9 mouse cellular contexts compared by ENCODE assay signal in the genomic region with DNA sequence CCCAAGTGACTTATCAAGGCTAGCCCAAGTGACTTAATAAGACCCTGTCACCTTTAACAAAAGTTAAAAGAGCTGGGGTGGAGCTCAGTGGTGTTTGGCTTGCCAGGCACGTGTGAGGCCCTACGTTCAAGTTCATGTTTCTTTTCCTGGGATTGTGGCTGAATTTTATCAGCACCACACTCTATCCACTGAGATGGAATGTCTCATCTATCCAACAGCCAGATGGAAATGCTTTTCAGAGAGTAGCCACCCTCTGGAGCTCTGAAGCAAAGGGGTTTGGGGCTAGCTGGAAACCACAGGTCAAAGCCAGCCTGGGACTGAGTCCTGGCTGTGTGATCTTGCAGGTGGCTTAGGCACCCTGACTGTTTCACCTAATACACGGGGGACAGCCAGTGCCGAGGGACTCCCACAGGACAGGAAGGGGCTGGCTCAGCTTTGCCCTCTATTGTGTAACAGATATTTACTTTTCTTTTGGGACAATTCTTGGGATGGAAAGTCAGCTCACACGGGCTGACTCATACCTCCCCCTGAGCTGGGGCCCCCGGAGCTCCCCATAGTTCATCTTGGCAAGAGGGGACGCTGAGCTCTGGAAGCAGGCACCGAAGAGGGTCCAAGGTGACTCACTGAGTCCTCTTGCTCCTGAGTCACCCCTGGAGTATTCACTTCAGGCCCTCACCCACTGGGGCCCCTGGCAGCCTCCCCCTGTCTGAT. TPM values are rescaled to one million over a fixed set of nuclear protein-coding genes. Genes with fewer than 3 reads are reported as not detected.
DNase-seq lines count a peak whose midpoint lies in the region; ATAC-seq and TF ChIP-seq lines count a peak whose summit lies in the region.
"Had no signal": no experiment of that assay in that cellular context is flagged by ENCODE, and none has a peak within 500 bp of the region (broad histone marks: within the 10 kb centered on the region; RNA-seq: fewer than 3 reads in every experiment).

No protein-coding gene starts in this region.

- H3K4me1 ChIP-seq in heart, adult 2 months (ENCODE audit: control insufficient read depth, insufficient read depth, low read length): peaks cover 8% of the 10 kb centered on the region
- peaks cover 27% of the 10 kb centered on the region for H3K4me1 ChIP-seq in embryonic fibroblast, embryonic 13.5 days (ENCODE audit: control insufficient read depth, insufficient read depth, low read length)
- 0 out of 2 replicates have a peak, but pooled peaks cover 12% of the 10 kb centered on the region for H3K4me1 ChIP-seq in lung, postnatal 0 days (ENCODE audit: insufficient read depth, low read depth, low read length)
- peaks cover 19% of the 10 kb centered on the region for H3K4me1 ChIP-seq in cerebellum, adult 2 months (ENCODE audit: control insufficient read depth, insufficient read depth, low read length)

- peaks cover 4% of the 10 kb centered on the region; the same call in 1 of the 2 replicates for H3K27me3 ChIP-seq in heart, adult 2 months (ENCODE audit: control insufficient read depth, insufficient read depth, low read length)
- H3K27me3 ChIP-seq in lung, postnatal 0 days (replicated peaks; ENCODE audit: insufficient read depth, low read length): 0 out of 2 replicates have a peak, but pooled peaks cover 5% of the 10 kb centered on the region
- no peaks in the 10 kb centered on the region for H3K27me3 ChIP-seq in cerebellum, adult 2 months (ENCODE audit: control insufficient read depth, insufficient read depth, low read length)

- H3K4me3 ChIP-seq in heart, adult 2 months: no peak overlapping the region
- no peak overlapping the region for H3K4me3 ChIP-seq in embryonic fibroblast, embryonic 13.5 days (ENCODE audit: insufficient read depth, low read length)
- no peak overlapping the region for H3K4me3 ChIP-seq in lung, postnatal 0 days (ENCODE audit: low read depth, low read length)
- H3K4me3 ChIP-seq in cerebellum, adult 2 months (replicated peaks; ENCODE audit: insufficient read depth, low read depth, low read length): no peak overlapping the region
- H3K4me3 ChIP-seq: erythroblast, embryonic 14.5 days had no signal

- H3K9me3 ChIP-seq in lung, postnatal 0 days (ENCODE audit: low read length): no peaks in the 10 kb centered on the region

- H3K4me2 ChIP-seq in lung, postnatal 0 days (replicated peaks; ENCODE audit: low read depth, low read length): no peak overlapping the region

- no peaks in the 10 kb centered on the region for H3K79me2 ChIP-seq in heart, adult 2 months (replicated peaks; ENCODE audit: control insufficient read depth, insufficient read depth, low read length)

- no peak for TF ChIP-seq CTCF in heart, adult 2 months (IDR thresholded peaks at IDR 0.05)
- no peak for TF ChIP-seq CTCF in embryonic fibroblast, embryonic 13.5 days (IDR thresholded peaks at IDR 0.05; ENCODE audit: borderline replicate concordance, insufficient read depth, low read length)
- TF ChIP-seq CTCF in lung, postnatal 0 days (IDR thresholded peaks at IDR 0.05): no peak
- TF ChIP-seq CTCF in cerebellum, adult 2 months (IDR thresholded peaks at IDR 0.05; ENCODE audit: borderline replicate concordance, insufficient read depth, low read depth, low read length): no peak

- TF ChIP-seq EP300 in heart, adult 2 months (IDR thresholded peaks at IDR 0.05; ENCODE audit: insufficient read depth, low read depth, low read length): no peak
- peak; percentile 78 for TF ChIP-seq EP300 in lung, postnatal 0 days (IDR thresholded peaks at IDR 0.05)

- peak; percentile 51 to 66 for DNase-seq in heart, adult 2 months
- no peak for DNase-seq in heart, postnatal 4 days
- peak; percentile 25 for DNase-seq in 416B (ENCODE audit: low read depth)
- DNase-seq in lung, postnatal 0 days (ENCODE audit: low spot score): peak; percentile 87
- no peak for DNase-seq in retina, postnatal 1 day
- no peak for DNase-seq in cerebellum, adult 2 months
- DNase-seq in spleen, postnatal 10 days (ENCODE audit: low spot score in 2 of 2): no peak

- no peak overlapping the region for H3K9ac ChIP-seq in heart, adult 2 months (ENCODE audit: low read depth, low read length)
- H3K9ac ChIP-seq in lung, postnatal 0 days (replicated peaks; ENCODE audit: low read depth): no peak overlapping the region

- 44% methylated on average over 8 of the region's 8 CpGs for WGBS in heart, adult 2 months
- 21% methylated on average over 8 of the region's 8 CpGs for WGBS in lung, postnatal 0 days
- WGBS in cerebellum, adult 2 months: 83% methylated on average over 8 of the region's 8 CpGs

- H3K27ac ChIP-seq in heart, adult 2 months: peak overlapping the region; percentile 48
- peak overlapping the region; percentile 63 for H3K27ac ChIP-seq in embryonic fibroblast, embryonic 13.5 days (ENCODE audit: insufficient read depth, low read length)
- peak overlapping the region; percentile 90 for H3K27ac ChIP-seq in lung, postnatal 0 days (ENCODE audit: low read length)
- H3K27ac ChIP-seq in cerebellum, adult 2 months (ENCODE audit: insufficient read depth, low read length): no peak overlapping the region

- intact Hi-C loops in heart, adult 2 months (cut with DNase I): no loop called here

- no peak for TF ChIP-seq POLR2A in heart, adult 2 months (IDR thresholded peaks at IDR 0.05; ENCODE audit: insufficient read depth, low read depth, low read length)
- TF ChIP-seq POLR2A in embryonic fibroblast, embryonic 13.5 days (IDR thresholded peaks at IDR 0.05; ENCODE audit: low read depth, low read length): no peak
- no peak for TF ChIP-seq POLR2A in cerebellum, adult 2 months (IDR thresholded peaks at IDR 0.05; ENCODE audit: borderline replicate concordance, insufficient read depth, low read length)

- ATAC-seq in lung, postnatal 0 days: peak; percentile 49

- H3K36me3 ChIP-seq in heart, adult 2 months (ENCODE audit: control insufficient read depth, insufficient read depth, low read length): no peaks in the 10 kb centered on the region
- no peaks in the 10 kb centered on the region for H3K36me3 ChIP-seq in lung, postnatal 0 days (ENCODE audit: insufficient read depth, low read length)

RNA-seq across cellular contexts. Expression of gene Ppl, which starts 3.5 kb away (rescaled TPM):
- 1 to 10 TPM; 4.5 to 9.4 TPM for total RNA-seq in heart, adult 2 months (2021)
- polyA plus RNA-seq in heart, adult 2 months (2012; rRNA removed): 2.0 and 2.5 TPM in 2 replicates
- 1 to 10 TPM; 2.4 to 2.5 TPM for total RNA-seq in heart, postnatal 4 days (2021)
- polyA plus RNA-seq in embryonic fibroblast, embryonic 13.5 days (2011; ENCODE audit: insufficient read length, low read depth, missing spikeins): 0.20 and 0.33 TPM in 2 replicates
- polyA plus RNA-seq in lung, postnatal 0 days (2015; fragmentation: Nextera tagmentation; extraction: Ambion mirVana): 10.4 and 11.0 TPM in 2 replicates
- 0.87 and 0.88 TPM in 2 replicates for polyA plus RNA-seq in cerebellum, adult 2 months (2012; rRNA removed)

RNA-seq across cellular contexts. Expression of gene Sec14l5, which starts 11.2 kb away (rescaled TPM):
- total RNA-seq in heart, adult 2 months (2021): under 1 TPM; 0.73 to 0.78 TPM
- 2.1 and 4.3 TPM in 2 replicates for polyA plus RNA-seq in heart, adult 2 months (2012; rRNA removed)
- total RNA-seq in heart, postnatal 4 days (2021): under 1 TPM; 0.10 to 0.16 TPM
- polyA plus RNA-seq in embryonic fibroblast, embryonic 13.5 days (2011; ENCODE audit: insufficient read length, low read depth, missing spikeins): not detected in 2 replicates
- 0.20 and 0.27 TPM in 2 replicates for polyA plus RNA-seq in lung, postnatal 0 days (2015; fragmentation: Nextera tagmentation; extraction: Ambion mirVana)
- 19.6 and 25.4 TPM in 2 replicates for polyA plus RNA-seq in cerebellum, adult 2 months (2012; rRNA removed)
- polyA plus RNA-seq: erythroblast, embryonic 14.5 days had no signal

Comparison
In these comparisons a context has a peak if more than half of its experiments do, and no peak if none do; other contexts are left out.
1. DNase-seq: peak in heart, adult 2 months (2 of 2), 416B (single experiment) and lung, postnatal 0 days (single experiment); none in heart, postnatal 4 days (single experiment), retina, postnatal 1 day (single experiment), cerebellum, adult 2 months (0 of 2) and spleen, postnatal 10 days (0 of 2).